Mouse (Mus musculus) stomach, adult 2 months (tissue): ENCODE results near the gene Dnal1. TPM values are rescaled to one million over a fixed set of nuclear protein-coding genes. Genes with fewer than 3 reads are reported as not detected.

Experiments used
- polyA plus RNA-seq: library from polyadenylated mRNA; depleted of rRNA; stranded (reverse); fragments of >200 nt; gene quantifications from 2 replicates; pipeline ENCODE4 v1.2.3, GENCODE M21; 2012; rRNA removed

Gene Dnal1
- polyA plus RNA-seq: 0.29 and 0.90 TPM in 2 replicates

DNA sequence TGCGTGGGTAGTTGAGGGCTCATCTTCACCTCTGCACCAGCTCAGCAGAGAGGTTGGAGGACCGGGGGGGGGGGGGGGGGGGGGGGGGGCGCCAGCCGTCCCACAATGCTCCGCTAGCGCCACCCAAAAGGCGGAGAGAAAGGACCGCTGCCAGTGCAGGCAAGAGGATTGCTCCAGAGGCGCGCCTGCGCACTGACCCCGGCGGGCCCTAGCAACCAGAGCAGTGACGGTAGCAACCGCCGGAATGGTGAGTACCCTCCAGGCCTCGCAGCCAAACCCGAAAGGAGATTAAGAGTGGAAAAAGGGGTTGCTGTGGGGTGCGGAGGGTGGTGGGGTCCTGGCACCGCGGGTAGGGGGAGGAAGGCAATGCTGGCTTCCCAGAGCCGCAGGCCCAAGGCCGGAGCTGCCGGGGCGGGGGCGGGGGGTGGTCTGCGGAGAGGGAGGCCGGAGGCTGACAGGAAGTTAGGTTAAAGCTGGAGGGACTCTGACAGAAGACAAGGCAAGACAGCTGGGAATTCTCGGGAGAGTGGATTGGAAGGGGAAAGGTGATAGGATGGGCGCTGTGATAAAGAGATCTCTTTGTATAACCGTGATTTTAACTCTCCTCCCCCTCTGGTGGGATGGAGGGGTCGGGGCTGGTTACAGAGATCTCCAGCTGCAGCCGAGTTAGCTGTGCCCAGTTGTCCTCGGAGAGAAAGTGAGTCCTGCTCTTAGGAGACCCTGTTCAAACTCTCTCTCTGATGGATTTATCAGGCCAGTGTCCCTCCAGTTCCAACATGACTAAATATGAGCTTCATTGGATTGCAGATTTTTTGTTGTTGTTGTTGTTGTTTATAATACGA is at the start of gene Dnal1:
TSS of gene Dnal1 (plus strand) at position 214 of the 842 bp plus-strand sequence.

DNA sequence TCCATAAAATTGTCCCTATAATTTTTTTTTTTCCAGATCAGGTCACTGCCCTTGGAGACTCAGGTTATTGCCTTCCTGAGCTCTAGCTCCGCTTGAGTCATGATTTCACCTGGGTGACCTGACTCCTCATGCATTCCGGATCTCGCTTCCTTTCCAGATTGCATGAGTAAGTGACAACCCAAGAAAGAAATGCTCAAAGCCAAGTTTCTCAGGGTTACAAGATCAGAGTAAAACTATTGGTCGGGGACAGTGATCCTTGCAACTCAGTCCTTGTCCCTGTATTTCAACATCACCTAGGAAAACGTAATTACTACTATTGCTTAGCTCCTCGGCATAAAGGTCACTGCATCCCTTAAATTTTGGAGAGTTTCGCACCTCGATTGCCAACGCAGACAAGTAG is 45.2 kb upstream of the Dnal1 start, which contains the start of gene Acot5:
TSS of gene Acot5 (plus strand) at position 340 of the 400 bp plus-strand sequence.

DNA sequence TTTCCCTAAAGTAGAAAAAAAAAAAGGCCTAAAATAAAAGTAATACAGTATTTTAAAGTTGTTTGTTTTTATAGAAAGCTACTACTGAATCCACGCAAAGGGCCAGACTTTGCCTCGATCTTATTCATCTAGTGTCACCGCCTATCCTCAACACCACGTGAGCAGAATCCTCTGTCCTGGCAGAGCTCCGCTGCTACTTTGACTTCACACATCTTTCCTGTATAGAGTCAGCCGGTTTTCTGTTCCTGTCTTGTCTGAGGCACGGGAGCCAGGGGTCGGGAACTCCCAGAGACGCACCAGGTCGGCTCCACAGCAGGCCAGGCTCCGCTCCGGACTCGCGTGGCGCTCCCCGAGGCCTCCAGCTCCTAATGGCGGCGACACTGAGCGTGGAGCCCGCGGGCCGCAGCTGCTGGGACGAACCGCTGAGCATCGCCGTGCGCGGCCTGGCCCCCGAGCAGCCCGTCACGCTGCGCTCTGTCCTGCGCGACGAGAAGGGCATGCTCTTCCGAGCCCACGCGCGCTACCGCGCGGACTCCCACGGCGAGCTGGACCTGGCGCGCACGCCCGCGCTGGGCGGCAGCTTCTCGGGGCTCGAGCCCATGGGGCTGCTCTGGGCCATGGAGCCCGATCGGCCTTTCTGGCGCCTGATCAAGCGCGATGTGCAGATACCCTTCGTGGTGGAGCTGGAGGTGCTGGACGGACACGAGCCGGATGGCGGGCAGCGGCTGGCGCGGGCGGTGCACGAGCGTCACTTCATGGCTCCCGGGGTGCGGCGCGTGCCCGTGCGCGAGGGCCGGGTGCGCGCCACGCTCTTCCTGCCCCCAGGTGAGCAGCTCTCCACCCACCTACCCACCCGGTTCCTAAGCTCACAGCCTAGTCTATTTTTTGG is 13.3 kb upstream of the Dnal1 start, which contains the start of gene Acot6:
TSS of gene Acot6 (plus strand) at position 51 of the 889 bp plus-strand sequence.

DNA sequence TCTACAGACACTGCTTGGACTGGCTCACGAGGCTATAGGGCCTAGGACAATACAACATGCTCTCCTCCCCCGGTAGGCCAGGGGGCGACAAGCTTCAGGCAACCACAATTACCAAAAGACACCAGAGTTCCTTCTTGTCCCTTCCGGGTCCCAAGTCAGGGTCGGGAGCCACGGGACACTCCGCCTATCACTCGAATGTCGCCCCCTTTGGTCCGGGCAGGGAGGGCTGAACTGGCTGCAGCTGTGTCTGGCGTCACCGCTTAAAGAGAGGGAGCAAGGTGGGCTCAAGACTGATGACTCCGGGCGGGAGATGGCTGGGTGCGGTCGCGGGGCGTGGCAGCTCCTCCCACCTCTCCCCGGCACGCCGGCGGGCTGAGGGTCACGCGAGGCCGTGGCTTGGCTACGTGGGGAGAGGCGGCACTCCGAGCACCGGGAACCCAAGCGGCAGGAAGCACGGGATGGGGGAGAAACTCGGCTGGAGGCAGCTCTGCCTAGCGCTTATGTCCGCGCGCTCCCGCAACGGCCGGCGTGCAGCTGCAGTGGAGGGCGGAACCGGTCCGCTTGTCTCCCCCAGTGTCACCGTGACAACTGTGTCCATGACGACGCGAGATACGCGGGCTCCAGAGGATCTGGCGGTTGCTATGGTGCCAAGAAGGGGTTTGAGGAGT is 33.9 kb downstream of the Dnal1 start, which contains the start of gene Pnma1:
TSS of gene Pnma1 (minus strand) at position 536 of the 668 bp plus-strand sequence.

Other genes with a start within 250 kb of the Dnal1 start
- 32.1 and 32.7 TPM in 2 replicates for gene Numb, start 192.4 kb upstream of the Dnal1 start, polyA plus RNA-seq
- gene Riox1, start 163.8 kb upstream of the Dnal1 start, polyA plus RNA-seq: 6.8 and 14.5 TPM in 2 replicates
- gene Heatr4, start 129.5 kb upstream of the Dnal1 start, polyA plus RNA-seq: not detected in 2 replicates
- 5.4 and 9.0 TPM in 2 replicates for gene Acot2, start 126.5 kb upstream of the Dnal1 start, polyA plus RNA-seq
- 20.7 and 42.3 TPM in 2 replicates for gene Acot1, start 104.9 kb upstream of the Dnal1 start, polyA plus RNA-seq
- 0.97 and 1.2 TPM in 2 replicates for gene Acot4, start 76.0 kb upstream of the Dnal1 start, polyA plus RNA-seq
- not detected in 2 replicates for gene Gm49366, start 75.4 kb upstream of the Dnal1 start, polyA plus RNA-seq
- gene Acot3, start 62.2 kb upstream of the Dnal1 start, polyA plus RNA-seq: 0.04 TPM in 1 of 2 replicates, not detected in the other
- not detected in 2 replicates for gene Acot5, start 45.0 kb upstream of the Dnal1 start, polyA plus RNA-seq
- 0.66 and 0.81 TPM in 2 replicates for gene Acot6, start 13.7 kb upstream of the Dnal1 start, polyA plus RNA-seq
- 0.19 TPM in 1 of 2 replicates, not detected in the other for gene Pnma1, start 34.1 kb downstream of the Dnal1 start, polyA plus RNA-seq
- gene Elmsan1, start 104.5 kb downstream of the Dnal1 start, polyA plus RNA-seq: 4.8 and 5.7 TPM in 2 replicates
- 1.5 and 2.0 TPM in 2 replicates for gene Ptgr2, start 170.9 kb downstream of the Dnal1 start, polyA plus RNA-seq
- 5.9 and 7.5 TPM in 2 replicates for gene Zfp410, start 202.5 kb downstream of the Dnal1 start, polyA plus RNA-seq
- 19.0 and 23.1 TPM in 2 replicates for gene Coq6, start 247.3 kb downstream of the Dnal1 start, polyA plus RNA-seq
- gene Fam161b, start 247.5 kb downstream of the Dnal1 start, polyA plus RNA-seq: 0.31 and 0.45 TPM in 2 replicates